Mouse (Mus musculus): ENCODE data around the gene Josd1.

GRCm38 (mm10) chr15:79708229-79708822 lies 20.6 kb upstream of the Josd1 start:
- TF ChIP-seq CTCF (IDR thresholded peaks at IDR 0.05; ENCODE audit: extremely low read depth, insufficient read depth, low read length) (no peak), POLR2A (IDR thresholded peaks at IDR 0.05; ENCODE audit: extremely low read depth, insufficient read depth, low read length) (no peak)
